Mouse (Mus musculus) intestine, embryonic 15.5 days (tissue): ENCODE measurements around the gene Ramp2. TPM values are rescaled to one million over a fixed set of nuclear protein-coding genes. Genes with fewer than 3 reads are reported as not detected.
A peak's percentile ranks its signal among the peaks of the same experiment; 100 is the strongest.

ENCODE experiments used
- ATAC-seq: fragments of 200-750 bp; cut with Nextera tagmentation; 2 replicates; pipeline ENCODE4 v1.8.0; 2017; ENCODE audit warnings: moderate TSS enrichment, moderate library complexity
- H3K27ac ChIP-seq: fragments of 300-500 bp; sonication (generic); 2 replicates; pipeline ENCODE4 v1.5.1; 2015; ENCODE audit warnings: mild to moderate bottlenecking, inconsistent platforms
- H3K27me3 ChIP-seq: fragments of 300-500 bp; sonication (generic); replicated peaks from 2 replicates; pipeline ENCODE4 v1.6.1; 2015; ENCODE audit warnings: inconsistent platforms
- H3K36me3 ChIP-seq: fragments of 300-500 bp; sonication (generic); 2 replicates; pipeline ENCODE4 v1.6.1; 2015; ENCODE audit warnings: inconsistent platforms
- H3K4me1 ChIP-seq: fragments of 300-500 bp; sonication (generic); replicated peaks from 2 replicates; pipeline ENCODE4 v1.6.1; 2015; ENCODE audit warnings: inconsistent platforms
- H3K4me2 ChIP-seq: fragments of 300-500 bp; sonication (generic); replicated peaks from 2 replicates; pipeline ENCODE4 v1.6.1; 2015; ENCODE audit warnings: mild to moderate bottlenecking, inconsistent platforms
- H3K4me3 ChIP-seq: fragments of 300-500 bp; sonication (generic); replicated peaks from 2 replicates; pipeline ENCODE4 v1.5.1; 2015; ENCODE audit warnings: inconsistent platforms
- H3K9ac ChIP-seq: fragments of 300-500 bp; sonication (generic); 2 replicates; pipeline ENCODE4 v1.6.1; 2015; ENCODE audit warnings: inconsistent platforms
- H3K9me3 ChIP-seq: fragments of 300-500 bp; sonication (generic); 2 replicates; pipeline ENCODE4 v1.6.1; 2016; ENCODE audit warnings: inconsistent platforms
- WGBS: fragments of 180-500 bp; shearing (Covaris S2); methylation state at CpG from one replicate; pipeline ENCODE4 v1.1.7; 2015; 5-methylcytosine and 5-hydroxymethylcytosine counted together
- polyA plus RNA-seq: library from polyadenylated mRNA; unstranded; fragments of >200 nt; fragmentation: Nextera tagmentation; extraction: Ambion mirVana; gene quantifications from 2 replicates; pipeline ENCODE4 v1.2.1, GENCODE M21; 2015

The Ramp2 gene
- polyA plus RNA-seq, 1 experiment from 2014 or later = 98.5 TPM

GRCm38 (mm10) chr11:101245071-101245470 is 757 bp upstream of the Ramp2 start:
- 45% methylated on average over 4 of the region's 4 CpGs for WGBS
- Histone ChIP-seq H3K4me1 (peaks cover 15% of the 10 kb centered on the region), H3K9me3 (no peaks in the 10 kb centered on the region), H3K4me3 (no peak overlapping the region), H3K4me2 (peak overlapping the region; percentile 87; the same call in 1 of the 2 replicates), H3K36me3 (no peaks in the 10 kb centered on the region), H3K27ac (0 out of 2 replicates have a peak overlapping the region, but pooled peaks have one; percentile 89), H3K9ac (no peak overlapping the region), H3K27me3 (no peaks in the 10 kb centered on the region)
- ATAC-seq = no peak

GRCm38 (mm10) chr11:101246702-101247012 is 829 bp downstream of the Ramp2 start:
- H3K4me2 ChIP-seq = peak overlapping the region; percentile 87
- H3K27me3 ChIP-seq = no peaks in the 10 kb centered on the region
- H3K9me3 ChIP-seq = no peaks in the 10 kb centered on the region
- peak overlapping the region; percentile 89 for H3K27ac ChIP-seq
- ATAC-seq = no peak; the same call in 1 of the 2 replicates
- H3K4me1 ChIP-seq = peaks cover 15% of the 10 kb centered on the region
- peak overlapping the region; percentile 67 for H3K9ac ChIP-seq
- H3K4me3 ChIP-seq = peak overlapping the region; percentile 56
- no peaks in the 10 kb centered on the region for H3K36me3 ChIP-seq
- 14% methylated on average over 7 of the region's 7 CpGs for WGBS

- Histone ChIP-seq H3K9ac (no peak overlapping the region), H3K9me3 (no peaks in the 10 kb centered on the region), H3K36me3 (no peaks in the 10 kb centered on the region), H3K4me3 (peak overlapping the region; percentile 56), H3K4me1 (peaks cover 15% of the 10 kb centered on the region), H3K4me2 (peak overlapping the region; percentile 87), H3K27me3 (no peaks in the 10 kb centered on the region), H3K27ac (0 out of 2 replicates have a peak overlapping the region, but pooled peaks have one; percentile 7)
- ATAC-seq = no peak
- 81% methylated on average over 6 of the region's 6 CpGs for WGBS
Measured at GRCm38 (mm10) chr11:101247521-101248030, 1.7 kb downstream of the Ramp2 start.

GRCm38 (mm10) chr11:101248258-101248994 is 2.6 kb downstream of the Ramp2 start:
- 31% methylated on average over 14 of the region's 14 CpGs for WGBS
- Histone ChIP-seq H3K4me3 (no peak overlapping the region), H3K4me1 (peaks cover 15% of the 10 kb centered on the region), H3K36me3 (no peaks in the 10 kb centered on the region), H3K4me2 (peak overlapping the region; percentile 87), H3K9ac (no peak overlapping the region), H3K9me3 (no peaks in the 10 kb centered on the region), H3K27me3 (no peaks in the 10 kb centered on the region), H3K27ac (peak overlapping the region; percentile 38; the same call in 1 of the 2 replicates)
- 0 out of 2 replicates have a peak, but pooled peaks have one; percentile 13 for ATAC-seq

GRCm38 (mm10) chr11:101251031-101251430 is 5.2 kb downstream of the Ramp2 start:
- H3K9ac ChIP-seq = no peak overlapping the region
- H3K4me2 ChIP-seq = no peak overlapping the region
- 68% methylated on average over 2 of the region's 2 CpGs for WGBS
- H3K27ac ChIP-seq = no peak overlapping the region
- peaks cover 10% of the 10 kb centered on the region for H3K4me1 ChIP-seq
- peaks cover 1% of the 10 kb centered on the region; the same call in 1 of the 2 replicates for H3K36me3 ChIP-seq
- no peaks in the 10 kb centered on the region for H3K9me3 ChIP-seq
- H3K27me3 ChIP-seq = no peaks in the 10 kb centered on the region
- no peak overlapping the region for H3K4me3 ChIP-seq
- ATAC-seq = no peak

- Histone ChIP-seq H3K9ac (peak overlapping the region; percentile 91), H3K9me3 (no peaks in the 10 kb centered on the region), H3K27me3 (no peaks in the 10 kb centered on the region), H3K36me3 (peaks cover 7% of the 10 kb centered on the region), H3K4me1 (peaks cover 7% of the 10 kb centered on the region), H3K27ac (peak overlapping the region; percentile 95), H3K4me2 (peak overlapping the region; percentile 86), H3K4me3 (peak overlapping the region; percentile 92)
- ATAC-seq = no peak
- WGBS = 4% methylated on average over 7 of the region's 7 CpGs
Measured at GRCm38 (mm10) chr11:101252941-101253340, 7.1 kb downstream of the Ramp2 start.

- ATAC-seq = peak; percentile 88
Measured at GRCm38 (mm10) chr11:101253613-101254389, 8.0 kb downstream of the Ramp2 start, which contains the start of gene Vps25. TSS of gene Vps25 (plus strand) at chr11:101253707.

GRCm38 (mm10) chr11:101255826-101256775 is 10.3 kb downstream of the Ramp2 start:
- peaks cover 31% of the 10 kb centered on the region for H3K4me1 ChIP-seq
- H3K4me2 ChIP-seq = no peak overlapping the region
- peaks cover 13% of the 10 kb centered on the region for H3K36me3 ChIP-seq
- no peak overlapping the region for H3K9ac ChIP-seq
- no peaks in the 10 kb centered on the region for H3K27me3 ChIP-seq
- ATAC-seq = no peak
- no peak overlapping the region for H3K4me3 ChIP-seq
- H3K27ac ChIP-seq = no peak overlapping the region
- 86% methylated on average over 13 of the region's 13 CpGs for WGBS
- H3K9me3 ChIP-seq = no peaks in the 10 kb centered on the region

More at GRCm38 (mm10) chr11:101253613-101254389, 8.0 kb downstream of the Ramp2 start, which contains the start of gene Vps25:
- H3K4me1 ChIP-seq = peaks cover 15% of the 10 kb centered on the region
- peak within 1 kb of the TSS; percentile 91 for H3K9ac ChIP-seq
- H3K4me2 ChIP-seq = peak within 1 kb of the TSS; percentile 86
- H3K36me3 ChIP-seq = peaks cover 13% of the 10 kb centered on the region
- no peaks in the 10 kb centered on the region for H3K27me3 ChIP-seq
- H3K4me3 ChIP-seq = peak within 1 kb of the TSS; percentile 92
- H3K9me3 ChIP-seq = no peaks in the 10 kb centered on the region
- H3K27ac ChIP-seq = peak within 1 kb of the TSS; percentile 95
- under 1% methylated on average over 40 of the region's 40 CpGs for WGBS

GRCm38 (mm10) chr11:101259261-101259712 is 13.5 kb downstream of the Ramp2 start:
- H3K27me3 ChIP-seq = peaks cover 7% of the 10 kb centered on the region; the same call in 1 of the 2 replicates
- WGBS = 11% methylated on average over 6 of the region's 6 CpGs
- H3K9me3 ChIP-seq = no peaks in the 10 kb centered on the region
- peaks cover 13% of the 10 kb centered on the region for H3K36me3 ChIP-seq
- peak overlapping the region; percentile 90 for H3K27ac ChIP-seq
- H3K4me3 ChIP-seq = peak overlapping the region; percentile 72; the same call in 1 of the 2 replicates
- H3K4me1 ChIP-seq = peaks cover 44% of the 10 kb centered on the region
- H3K9ac ChIP-seq = peak overlapping the region; percentile 3; the same call in 1 of the 2 replicates
- H3K4me2 ChIP-seq = peak overlapping the region; percentile 97
- ATAC-seq = peak; percentile 57

- Histone ChIP-seq H3K4me3 (peak within 1 kb of the TSS; percentile 72), H3K4me1 (peaks cover 46% of the 10 kb centered on the region), H3K9ac (peak within 1 kb of the TSS; percentile 81), H3K27me3 (peaks cover 7% of the 10 kb centered on the region; the same call in 1 of the 2 replicates), H3K27ac (peak within 1 kb of the TSS; percentile 90), H3K36me3 (peaks cover 13% of the 10 kb centered on the region), H3K4me2 (peak within 1 kb of the TSS; percentile 97), H3K9me3 (no peaks in the 10 kb centered on the region)
- ATAC-seq = peak; percentile 90
- under 1% methylated on average over 43 of the region's 43 CpGs for WGBS
Measured at GRCm38 (mm10) chr11:101259948-101260825, 14.4 kb downstream of the Ramp2 start, which contains the start of gene Wnk4. TSS of gene Wnk4 (plus strand) at chr11:101260567.
